Mouse (Mus musculus): ENCODE measurements around the gene Bmp2k. TPM values are rescaled to one million over a fixed set of nuclear protein-coding genes. Genes with fewer than 3 reads are reported as not detected.

Gene Bmp2k
- 12.5 and 17.2 TPM in 2 replicates for polyA plus RNA-seq (2015; fragmentation: Nextera tagmentation; extraction: Ambion mirVana)

DNA sequence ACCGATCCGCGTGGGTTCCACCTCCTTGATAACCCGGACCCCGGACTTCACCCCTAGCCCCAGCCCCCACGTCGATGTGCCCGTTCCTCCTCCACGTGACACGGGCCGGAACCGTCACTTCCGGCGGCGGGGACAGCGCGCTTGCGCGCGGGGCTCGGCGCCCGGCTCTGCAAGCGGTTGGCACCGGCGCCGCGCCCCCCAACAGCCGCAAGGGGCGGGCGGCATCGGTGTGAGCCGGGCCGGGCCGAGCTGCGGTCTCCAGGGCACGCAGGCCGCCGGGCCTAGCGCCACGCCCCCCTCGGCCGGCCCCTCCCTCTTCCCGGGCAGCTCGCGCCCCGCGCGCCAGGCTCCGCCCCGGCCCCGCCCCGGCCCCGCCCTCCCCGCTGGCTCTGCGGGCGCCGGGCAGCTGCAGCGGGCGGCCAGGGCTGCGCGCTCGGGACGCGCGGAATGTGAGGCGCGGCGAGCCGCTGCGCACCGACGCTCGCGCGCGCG lies at the start of gene Bmp2k:
Gene Bmp2k (plus strand): TSS at position 380 of the 492 bp plus-strand sequence.
- Histone ChIP-seq H3K4me1 (ENCODE audit: control insufficient read depth, insufficient read depth, low read length) (peaks cover 23% of the 10 kb centered on the region), H3K9me3 (ENCODE audit: control insufficient read depth, low read length) (no peaks in the 10 kb centered on the region), H3K4me2 (ENCODE audit: low read depth, low read length) (peak within 1 kb of the TSS; percentile 82), H3K36me3 (ENCODE audit: control insufficient read depth, insufficient read depth, low read length) (no peaks in the 10 kb centered on the region), H3K9ac (ENCODE audit: low read depth, low read length) (peak within 1 kb of the TSS; percentile 90), H3K4me3 (ENCODE audit: low read length) (peak within 1 kb of the TSS; percentile 86), H3K27ac (ENCODE audit: low read length) (peak within 1 kb of the TSS; percentile 97), H3K27me3 (replicated peaks; ENCODE audit: control insufficient read depth, insufficient read depth, low read length) (no peaks in the 10 kb centered on the region)
- under 1% methylated on average over 58 of the region's 78 CpGs for WGBS
- peak; percentile 97 for ATAC-seq

DNA sequence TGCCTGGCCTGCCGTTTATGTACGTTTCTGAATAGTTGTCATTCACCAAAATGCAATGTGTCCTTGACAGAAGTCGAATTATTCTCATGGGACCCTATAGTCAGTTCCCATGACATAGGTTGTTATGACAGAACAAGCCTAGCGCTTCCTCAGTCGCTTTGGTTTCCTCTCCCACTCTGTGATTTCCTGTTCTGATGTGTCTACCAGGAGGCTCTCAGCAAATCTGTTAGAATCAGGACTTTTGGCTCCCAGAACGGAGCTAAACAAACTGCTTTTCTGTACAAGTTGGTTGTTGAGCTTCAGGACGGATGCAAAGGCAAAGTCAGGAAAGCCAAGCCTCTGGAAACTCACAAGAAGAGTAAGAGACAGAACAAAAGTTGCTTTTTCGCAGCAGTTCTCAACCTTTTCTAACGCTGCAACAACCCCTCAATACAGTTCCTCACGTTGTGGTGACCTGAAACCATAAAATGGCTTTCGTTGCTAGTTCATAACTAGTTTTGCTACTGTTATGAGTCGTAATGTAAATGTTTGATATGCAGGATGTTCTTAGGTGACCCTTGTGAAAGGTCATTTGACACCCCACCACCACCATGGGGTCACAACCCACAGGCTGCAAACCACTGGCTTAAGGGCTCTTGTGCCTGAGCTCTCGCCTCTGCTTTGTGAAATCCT lies 48.5 kb upstream of the Bmp2k start:
- Histone ChIP-seq H3K4me2 (ENCODE audit: low read depth, low read length) (no peak overlapping the region), H3K27ac (ENCODE audit: low read length) (no peak overlapping the region), H3K9me3 (ENCODE audit: control insufficient read depth, low read length) (no peaks in the 10 kb centered on the region), H3K9ac (ENCODE audit: low read depth, low read length) (no peak overlapping the region), H3K36me3 (ENCODE audit: control insufficient read depth, insufficient read depth, low read length) (no peaks in the 10 kb centered on the region), H3K27me3 (replicated peaks; ENCODE audit: control insufficient read depth, insufficient read depth, low read length) (no peaks in the 10 kb centered on the region), H3K4me3 (ENCODE audit: low read length) (no peak overlapping the region), H3K4me1 (ENCODE audit: control insufficient read depth, insufficient read depth, low read length) (peaks cover 5% of the 10 kb centered on the region; the same call in 1 of the 2 replicates)
- ATAC-seq = no peak
- WGBS = 73% methylated on average over 13 of the region's 13 CpGs

DNA sequence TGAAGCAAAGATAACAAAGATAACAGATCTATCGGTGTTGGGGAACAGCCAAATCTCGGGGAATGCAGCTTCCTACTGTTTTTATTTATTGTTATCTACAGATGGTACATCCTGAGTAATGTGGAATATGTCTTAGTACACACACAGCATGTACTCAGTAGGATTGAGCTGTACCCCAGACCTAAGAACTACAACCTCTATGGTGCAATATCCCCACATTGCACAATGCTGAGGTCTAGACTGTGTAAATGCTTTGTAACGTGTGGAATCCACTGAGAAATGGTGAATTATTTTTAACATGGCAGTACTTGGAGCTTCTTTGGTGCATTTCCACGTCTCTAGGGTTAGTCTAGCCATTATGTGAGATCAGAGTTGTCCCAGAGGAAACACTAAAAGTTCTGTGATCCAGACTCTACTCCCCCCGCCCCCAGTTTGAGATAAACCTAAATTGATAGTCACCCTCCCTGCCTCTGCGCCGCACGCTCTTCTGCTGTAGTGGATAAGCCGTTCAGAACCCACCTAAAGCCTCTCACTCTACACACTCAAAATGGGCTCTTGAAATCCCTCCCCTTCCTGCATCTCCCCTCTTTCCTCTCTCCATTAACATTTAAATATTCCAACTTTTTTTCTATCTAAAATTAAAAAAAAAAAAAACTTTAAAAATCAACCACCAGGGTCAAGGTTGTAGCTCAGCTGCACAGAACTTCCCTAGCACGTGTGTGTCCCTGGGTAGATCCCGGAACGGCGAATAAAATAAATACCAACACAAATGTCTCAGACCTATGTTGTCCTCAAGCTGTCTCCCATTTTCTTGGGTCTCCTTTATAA lies 47.4 kb upstream of the Bmp2k start:
- H3K9ac ChIP-seq (ENCODE audit: low read depth, low read length) = no peak overlapping the region
- WGBS = 85% methylated on average over 13 of the region's 13 CpGs
- peaks cover 5% of the 10 kb centered on the region; the same call in 1 of the 2 replicates for H3K4me1 ChIP-seq (ENCODE audit: control insufficient read depth, insufficient read depth, low read length)

GRCm38 (mm10) chr5:96950667-96951492 lies 46.6 kb upstream of the Bmp2k start:
- no peak for ATAC-seq
- WGBS = 79% methylated on average over 10 of the region's 10 CpGs
- H3K4me2 ChIP-seq (ENCODE audit: low read depth, low read length) = no peak overlapping the region
- H3K9me3 ChIP-seq (ENCODE audit: control insufficient read depth, low read length) = no peaks in the 10 kb centered on the region
- no peaks in the 10 kb centered on the region for H3K27me3 ChIP-seq (replicated peaks; ENCODE audit: control insufficient read depth, insufficient read depth, low read length)
- H3K36me3 ChIP-seq (ENCODE audit: control insufficient read depth, insufficient read depth, low read length) = no peaks in the 10 kb centered on the region
- no peak overlapping the region for H3K9ac ChIP-seq (ENCODE audit: low read depth, low read length)
- H3K27ac ChIP-seq (ENCODE audit: low read length) = no peak overlapping the region
- no peak overlapping the region for H3K4me3 ChIP-seq (ENCODE audit: low read length)
- H3K4me1 ChIP-seq (ENCODE audit: control insufficient read depth, insufficient read depth, low read length) = peaks cover 5% of the 10 kb centered on the region; the same call in 1 of the 2 replicates

More for the DNA sequence above, 47.4 kb upstream of the Bmp2k start:
- Histone ChIP-seq H3K4me3 (ENCODE audit: low read length) (no peak overlapping the region), H3K27ac (ENCODE audit: low read length) (no peak overlapping the region), H3K9me3 (ENCODE audit: control insufficient read depth, low read length) (no peaks in the 10 kb centered on the region), H3K27me3 (replicated peaks; ENCODE audit: control insufficient read depth, insufficient read depth, low read length) (no peaks in the 10 kb centered on the region), H3K36me3 (ENCODE audit: control insufficient read depth, insufficient read depth, low read length) (no peaks in the 10 kb centered on the region), H3K4me2 (ENCODE audit: low read depth, low read length) (no peak overlapping the region)
- 0 out of 2 replicates have a peak, but pooled peaks have one; percentile 41 for ATAC-seq

DNA sequence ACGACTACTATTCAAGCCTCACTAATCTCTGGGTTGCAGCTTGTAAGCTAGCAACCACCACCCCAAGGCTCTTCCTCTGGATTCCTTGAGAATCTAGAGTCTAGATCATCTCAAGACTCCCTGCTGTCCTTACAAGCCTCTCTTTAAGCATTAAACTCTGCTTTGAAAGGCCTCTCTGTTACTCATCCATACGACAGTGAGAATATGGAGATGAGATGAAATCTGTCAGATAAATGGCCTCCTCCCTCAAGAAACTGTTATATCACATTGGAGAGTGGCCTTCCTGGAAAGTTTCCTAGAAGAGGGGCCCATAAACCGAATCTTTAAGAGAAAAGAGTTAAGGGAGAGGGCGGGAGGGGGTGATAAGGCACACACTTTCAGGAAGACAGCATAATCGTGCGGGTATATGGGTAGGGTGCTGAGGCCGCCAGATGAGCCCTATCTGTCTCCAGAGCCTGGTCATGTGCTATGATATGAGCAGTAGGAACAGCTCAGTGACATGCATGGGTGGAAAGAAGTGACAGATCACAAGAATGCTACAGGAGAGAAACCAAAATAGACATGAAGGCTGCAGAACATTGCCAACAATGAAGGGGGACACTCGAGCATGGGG lies 45.9 kb upstream of the Bmp2k start:
- Histone ChIP-seq H3K27me3 (replicated peaks; ENCODE audit: control insufficient read depth, insufficient read depth, low read length) (no peaks in the 10 kb centered on the region), H3K36me3 (ENCODE audit: control insufficient read depth, insufficient read depth, low read length) (no peaks in the 10 kb centered on the region), H3K9ac (ENCODE audit: low read depth, low read length) (no peak overlapping the region), H3K9me3 (ENCODE audit: control insufficient read depth, low read length) (no peaks in the 10 kb centered on the region), H3K4me2 (ENCODE audit: low read depth, low read length) (no peak overlapping the region), H3K4me3 (ENCODE audit: low read length) (no peak overlapping the region), H3K4me1 (ENCODE audit: control insufficient read depth, insufficient read depth, low read length) (peaks cover 5% of the 10 kb centered on the region; the same call in 1 of the 2 replicates), H3K27ac (ENCODE audit: low read length) (peak overlapping the region; percentile 10; the same call in 1 of the 2 replicates)
- ATAC-seq = peak; percentile 91
- WGBS = 58% methylated on average over 8 of the region's 8 CpGs

DNA sequence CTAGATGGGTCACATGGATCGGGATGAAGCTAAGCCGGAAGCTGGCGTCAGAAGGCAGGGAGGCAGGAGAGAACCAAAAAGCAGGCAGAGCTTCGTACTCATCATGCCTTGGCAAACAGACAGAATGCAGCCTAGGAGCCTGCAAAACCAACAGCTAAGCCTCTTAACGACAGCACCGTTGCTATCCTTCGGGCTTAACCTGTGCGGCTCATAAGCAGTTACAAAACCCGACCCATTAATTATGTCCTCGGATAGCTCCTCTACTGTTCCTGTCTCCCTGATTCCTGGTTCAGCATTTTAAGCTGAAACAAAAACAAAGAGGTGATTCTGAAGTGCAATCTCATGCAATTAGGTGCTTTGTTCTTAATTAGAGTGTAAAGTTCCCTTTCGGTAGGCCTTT lies 43.4 kb upstream of the Bmp2k start:
- Histone ChIP-seq H3K4me1 (ENCODE audit: control insufficient read depth, insufficient read depth, low read length) (peaks cover 5% of the 10 kb centered on the region; the same call in 1 of the 2 replicates), H3K4me2 (ENCODE audit: low read depth, low read length) (no peak overlapping the region), H3K27me3 (replicated peaks; ENCODE audit: control insufficient read depth, insufficient read depth, low read length) (no peaks in the 10 kb centered on the region), H3K4me3 (ENCODE audit: low read length) (no peak overlapping the region), H3K36me3 (ENCODE audit: control insufficient read depth, insufficient read depth, low read length) (no peaks in the 10 kb centered on the region), H3K9me3 (ENCODE audit: control insufficient read depth, low read length) (no peaks in the 10 kb centered on the region), H3K27ac (ENCODE audit: low read length) (no peak overlapping the region), H3K9ac (ENCODE audit: low read depth, low read length) (no peak overlapping the region)
- 60% methylated on average over 11 of the region's 11 CpGs for WGBS
- ATAC-seq = no peak

DNA sequence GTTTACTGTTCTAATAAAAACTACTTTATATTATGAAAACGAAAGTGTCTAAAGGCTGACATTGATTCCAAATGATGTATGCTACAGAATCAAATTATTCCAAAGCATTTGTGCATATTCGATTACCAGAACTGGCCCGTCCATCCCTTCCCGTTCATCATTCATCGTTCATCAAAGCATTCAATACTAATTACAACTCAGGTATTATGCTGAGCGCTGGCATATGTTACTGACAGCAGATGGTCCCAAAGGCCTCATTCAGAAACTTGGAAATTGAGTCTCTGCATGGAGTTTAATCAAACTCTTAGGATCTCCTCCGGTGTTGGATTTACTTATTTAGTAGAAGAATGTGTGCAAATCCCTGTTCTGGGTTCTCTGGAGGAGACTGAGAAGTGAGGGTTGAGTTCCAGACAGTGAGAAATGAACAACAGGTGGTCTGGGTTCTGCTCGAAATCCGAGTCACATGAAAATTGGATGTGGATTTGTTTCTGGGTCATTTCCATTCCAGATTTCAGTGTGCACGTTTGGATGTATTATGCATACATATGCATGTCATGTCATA lies 42.9 kb upstream of the Bmp2k start:
- peaks cover 5% of the 10 kb centered on the region; the same call in 1 of the 2 replicates for H3K4me1 ChIP-seq (ENCODE audit: control insufficient read depth, insufficient read depth, low read length)
- no peaks in the 10 kb centered on the region for H3K36me3 ChIP-seq (ENCODE audit: control insufficient read depth, insufficient read depth, low read length)
- H3K27me3 ChIP-seq (replicated peaks; ENCODE audit: control insufficient read depth, insufficient read depth, low read length) = no peaks in the 10 kb centered on the region
- no peak overlapping the region for H3K9ac ChIP-seq (ENCODE audit: low read depth, low read length)
- H3K4me2 ChIP-seq (ENCODE audit: low read depth, low read length) = no peak overlapping the region
- H3K27ac ChIP-seq (ENCODE audit: low read length) = no peak overlapping the region
- H3K9me3 ChIP-seq (ENCODE audit: control insufficient read depth, low read length) = no peaks in the 10 kb centered on the region
- no peak overlapping the region for H3K4me3 ChIP-seq (ENCODE audit: low read length)
- 85% methylated on average over 10 of the region's 10 CpGs for WGBS
- ATAC-seq = no peak

GRCm38 (mm10) chr5:96956926-96957325 lies 40.6 kb upstream of the Bmp2k start:
- H3K9me3 ChIP-seq (ENCODE audit: control insufficient read depth, low read length) = no peaks in the 10 kb centered on the region
- no peaks in the 10 kb centered on the region for H3K27me3 ChIP-seq (replicated peaks; ENCODE audit: control insufficient read depth, insufficient read depth, low read length)
- no peak overlapping the region for H3K9ac ChIP-seq (ENCODE audit: low read depth, low read length)
- 64% methylated on average over 3 of the region's 3 CpGs for WGBS
- ATAC-seq = no peak
- peaks cover 7% of the 10 kb centered on the region; the same call in 1 of the 2 replicates for H3K4me1 ChIP-seq (ENCODE audit: control insufficient read depth, insufficient read depth, low read length)
- H3K36me3 ChIP-seq (ENCODE audit: control insufficient read depth, insufficient read depth, low read length) = no peaks in the 10 kb centered on the region
- no peak overlapping the region for H3K4me3 ChIP-seq (ENCODE audit: low read length)
- no peak overlapping the region for H3K4me2 ChIP-seq (ENCODE audit: low read depth, low read length)
- no peak overlapping the region for H3K27ac ChIP-seq (ENCODE audit: low read length)
